8 mouse cellular contexts compared by ENCODE assay signal in the genomic region with DNA sequence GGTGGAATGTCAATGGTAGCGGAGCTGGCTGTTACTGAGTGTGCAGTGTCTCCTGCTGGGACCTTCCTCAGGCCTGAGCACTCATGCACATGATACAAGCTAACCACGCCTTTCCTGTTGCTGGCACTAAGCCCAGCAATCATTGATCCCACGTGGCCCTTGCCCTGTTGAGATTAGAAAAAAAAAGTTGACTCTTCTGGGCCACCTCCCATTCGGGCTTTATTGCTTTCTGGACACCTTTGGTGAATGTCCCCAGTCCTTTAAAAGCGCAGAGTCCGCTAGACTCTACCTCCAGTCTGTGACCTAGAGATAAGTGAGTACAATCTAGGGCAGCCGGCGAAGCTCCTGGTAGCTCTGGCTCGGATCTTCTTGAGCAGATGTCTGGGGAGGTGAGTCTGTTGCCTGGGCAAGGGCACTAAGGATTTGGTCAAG. TPM values are rescaled to one million over a fixed set of nuclear protein-coding genes. Genes with fewer than 3 reads are reported as not detected.
DNase-seq lines count a peak whose midpoint lies in the region; ATAC-seq and TF ChIP-seq lines count a peak whose summit lies in the region.

A gene (plus strand): TSS at position 222 of the 432 bp plus-strand sequence.

- intact Hi-C loops in left cerebral cortex, adult 2 months (cut with DNase I), result loop anchor here (5.0 kb wide), 1 partner anchor 45 kb away; no protein-coding TSS in a partner anchor

- no peak for ATAC-seq in hindbrain, postnatal 0 days
- ATAC-seq in hindbrain, embryonic 12.5 days (ENCODE audit: low FRiP score), result no peak
- peak; percentile 93 for ATAC-seq in intestine, embryonic 15.5 days
- peak; percentile 39; the same call in 1 of the 2 replicates for ATAC-seq in lung, embryonic 15.5 days (ENCODE audit: borderline replicate concordance, extremely low read depth, low FRiP score, low TSS enrichment)

- 68% methylated on average over 9 of the region's 9 CpGs for WGBS in hindbrain, postnatal 0 days
- WGBS in hindbrain, embryonic 12.5 days, result 80% methylated on average over 9 of the region's 9 CpGs
- WGBS in intestine, embryonic 15.5 days, result 48% methylated on average over 9 of the region's 9 CpGs
- 57% methylated on average over 9 of the region's 9 CpGs for WGBS in lung, embryonic 15.5 days

- H3K36me3 ChIP-seq in hindbrain, postnatal 0 days (ENCODE audit: insufficient read depth, low read length), result no peaks in the 10 kb centered on the region
- no peaks in the 10 kb centered on the region for H3K36me3 ChIP-seq in hindbrain, embryonic 12.5 days
- no peaks in the 10 kb centered on the region for H3K36me3 ChIP-seq in intestine, embryonic 15.5 days
- no peaks in the 10 kb centered on the region for H3K36me3 ChIP-seq in lung, embryonic 15.5 days

- H3K4me1 ChIP-seq in hindbrain, postnatal 0 days (ENCODE audit: insufficient read depth, low read length), result no peaks in the 10 kb centered on the region
- H3K4me1 ChIP-seq in hindbrain, embryonic 12.5 days, result no peaks in the 10 kb centered on the region
- H3K4me1 ChIP-seq in intestine, embryonic 15.5 days (replicated peaks), result no peaks in the 10 kb centered on the region; the same call in 1 of the 2 replicates
- no peaks in the 10 kb centered on the region for H3K4me1 ChIP-seq in lung, embryonic 15.5 days

- H3K27ac ChIP-seq in hindbrain, postnatal 0 days, result no peak within 1 kb of the TSS
- H3K27ac ChIP-seq in hindbrain, embryonic 12.5 days, result no peak within 1 kb of the TSS
- no peak within 1 kb of the TSS for H3K27ac ChIP-seq in intestine, embryonic 15.5 days
- H3K27ac ChIP-seq in lung, embryonic 15.5 days, result no peak within 1 kb of the TSS
- no peak within 1 kb of the TSS for H3K27ac ChIP-seq in left cerebral cortex, adult 2 months

- peak; percentile 38 for DNase-seq in hindbrain, postnatal 0 days (ENCODE audit: low spot score)
- peak; percentile 27 to 45 for DNase-seq in cerebellum, postnatal 25 days
- peak; percentile 35 for DNase-seq in testis, postnatal 14 days (ENCODE audit: low spot score)
- no peak for DNase-seq in left cerebral cortex, adult 2 months (ENCODE audit: extremely low spot score in 1 of 2, low spot score in 2 of 2)
- DNase-seq in right cerebral cortex, postnatal 25 days, result no peak

- H3K4me2 ChIP-seq in hindbrain, postnatal 0 days (ENCODE audit: low read depth, low read length), result no peak within 1 kb of the TSS
- no peak within 1 kb of the TSS for H3K4me2 ChIP-seq in hindbrain, embryonic 12.5 days (replicated peaks)
- H3K4me2 ChIP-seq in intestine, embryonic 15.5 days (replicated peaks), result peak within 1 kb of the TSS; percentile 24; the same call in 1 of the 2 replicates
- no peak within 1 kb of the TSS for H3K4me2 ChIP-seq in lung, embryonic 15.5 days

- H3K9ac ChIP-seq in hindbrain, postnatal 0 days (replicated peaks; ENCODE audit: low read length), result no peak within 1 kb of the TSS
- no peak within 1 kb of the TSS for H3K9ac ChIP-seq in hindbrain, embryonic 12.5 days
- no peak within 1 kb of the TSS for H3K9ac ChIP-seq in intestine, embryonic 15.5 days
- H3K9ac ChIP-seq in lung, embryonic 15.5 days, result no peak within 1 kb of the TSS

- H3K27me3 ChIP-seq in hindbrain, postnatal 0 days (ENCODE audit: insufficient read depth, low read length), result no peaks in the 10 kb centered on the region
- no peaks in the 10 kb centered on the region for H3K27me3 ChIP-seq in hindbrain, embryonic 12.5 days
- H3K27me3 ChIP-seq in intestine, embryonic 15.5 days (replicated peaks), result no peaks in the 10 kb centered on the region
- no peaks in the 10 kb centered on the region for H3K27me3 ChIP-seq in lung, embryonic 15.5 days

- no peak for TF ChIP-seq CTCF in hindbrain, postnatal 0 days (IDR thresholded peaks at IDR 0.05; ENCODE audit: low read depth)
- TF ChIP-seq CTCF in left cerebral cortex, adult 2 months (IDR thresholded peaks at IDR 0.05), result no peak

- H3K9me3 ChIP-seq in hindbrain, postnatal 0 days (ENCODE audit: low read length), result no peaks in the 10 kb centered on the region
- H3K9me3 ChIP-seq in hindbrain, embryonic 12.5 days (replicated peaks), result no peaks in the 10 kb centered on the region
- H3K9me3 ChIP-seq in intestine, embryonic 15.5 days, result no peaks in the 10 kb centered on the region
- no peaks in the 10 kb centered on the region for H3K9me3 ChIP-seq in lung, embryonic 15.5 days

- H3K4me3 ChIP-seq in hindbrain, postnatal 0 days (ENCODE audit: low read length), result no peak within 1 kb of the TSS
- no peak within 1 kb of the TSS for H3K4me3 ChIP-seq in hindbrain, embryonic 12.5 days
- no peak within 1 kb of the TSS for H3K4me3 ChIP-seq in intestine, embryonic 15.5 days (replicated peaks)
- no peak within 1 kb of the TSS for H3K4me3 ChIP-seq in lung, embryonic 15.5 days
- no peak within 1 kb of the TSS for H3K4me3 ChIP-seq in left cerebral cortex, adult 2 months

RNA-seq across cellular contexts. Expression of the gene that starts here (rescaled TPM):
- not detected in 2 replicates for total RNA-seq in hindbrain, postnatal 0 days (2014; rRNA removed)
- 0.33 TPM in 1 of 2 replicates, not detected in the other for polyA plus RNA-seq in hindbrain, postnatal 0 days (2015; fragmentation: Nextera tagmentation; extraction: Ambion mirVana)
- polyA plus RNA-seq in hindbrain, embryonic 12.5 days (2016; fragmentation: Nextera tagmentation; extraction: Ambion mirVana), result 0.34 and 0.53 TPM in 2 replicates
- polyA plus RNA-seq in intestine, embryonic 15.5 days (2015; fragmentation: Nextera tagmentation; extraction: Ambion mirVana), result 12.4 and 28.8 TPM in 2 replicates
- polyA plus RNA-seq in lung, embryonic 15.5 days (2015; fragmentation: Nextera tagmentation; extraction: Ambion mirVana), result 0.23 TPM in 1 of 2 replicates, not detected in the other
- total RNA-seq in left cerebral cortex, adult 2 months (2021), result not detected

Comparison
In these comparisons a context has a peak if more than half of its experiments do, and no peak if none do; other contexts are left out.
1. Peak in DNase-seq in hindbrain, postnatal 0 days; RNA of the gene not detected or under 1 TPM.
2. Peak in ATAC-seq in lung, embryonic 15.5 days; RNA of the gene not detected or under 1 TPM.
3. DNase-seq: peak in cerebellum, postnatal 25 days (2 of 2) and testis, postnatal 14 days (single experiment); none in left cerebral cortex, adult 2 months (0 of 2) and right cerebral cortex, postnatal 25 days (single experiment).